Comparison of ENCODE assay signal across 26 mouse cellular contexts in the genomic region with DNA sequence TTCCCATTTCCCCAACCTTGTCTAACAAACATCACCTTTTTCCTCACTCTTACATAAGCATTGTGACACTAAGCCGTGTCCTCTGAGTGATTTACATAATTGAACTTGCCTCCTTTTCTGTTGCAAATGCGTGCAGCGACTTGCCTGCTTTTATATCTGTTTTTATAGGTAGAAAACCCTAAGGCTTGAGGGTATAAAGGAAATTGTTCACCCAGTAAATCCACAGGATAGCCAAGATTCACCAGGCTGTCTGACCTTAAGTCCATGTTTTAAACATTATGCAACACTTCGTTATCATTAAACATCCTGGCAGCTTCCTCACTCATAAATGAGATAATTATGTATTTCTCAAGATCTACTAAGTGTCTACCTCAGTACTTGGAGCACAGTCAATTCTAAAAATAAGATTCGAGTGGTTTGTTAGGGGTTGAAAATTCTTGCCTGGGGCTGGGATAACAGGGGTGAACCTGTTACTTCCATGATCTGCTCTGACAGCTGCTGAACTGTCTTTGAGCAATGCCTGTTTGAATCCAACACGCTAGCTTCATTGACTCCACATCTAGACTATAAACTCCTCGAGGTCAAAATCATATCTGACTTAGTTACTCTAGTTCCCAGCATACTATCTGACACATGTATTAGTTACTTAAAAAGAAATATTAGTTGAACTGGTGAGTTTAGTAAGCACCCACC.
"Had no signal": no experiment of that assay in that cellular context is flagged by ENCODE, and none has a peak within 500 bp of the region (broad histone marks: within the 10 kb centered on the region; RNA-seq: fewer than 3 reads in every experiment).

No protein-coding gene starts in this region.

- H3K36me3 ChIP-seq: heart, embryonic 13.5 days; heart, embryonic 15.5 days; hindbrain, embryonic 13.5 days; hindbrain, embryonic 15.5 days; kidney, embryonic 15.5 days; limb, embryonic 13.5 days; limb, embryonic 15.5 days had no signal

- ATAC-seq: hindbrain, postnatal 0 days; intestine, embryonic 16.5 days had no signal

- H3K9me3 ChIP-seq: heart, embryonic 13.5 days; heart, embryonic 15.5 days; hindbrain, embryonic 13.5 days; hindbrain, embryonic 15.5 days; kidney, embryonic 15.5 days; limb, embryonic 13.5 days; limb, embryonic 15.5 days had no signal

- DNase-seq: gastrocnemius, adult 2 months; gastrocnemius, postnatal 10 days; gastrocnemius, postnatal 25 days; heart, adult 18-20 months; heart, postnatal 14 days; heart, postnatal 36 days; kidney, adult 11 months; kidney, adult 2 months; kidney, adult 9 months; kidney, postnatal 14 days; kidney, postnatal 36 days; layer of hippocampus, postnatal 36 days; left cerebral cortex, postnatal 4 days had no signal

- H3K4me3 ChIP-seq: gastrocnemius, adult 2 months; heart, embryonic 13.5 days; heart, embryonic 15.5 days; hindbrain, embryonic 13.5 days; hindbrain, embryonic 15.5 days; kidney, embryonic 15.5 days; limb, embryonic 13.5 days; limb, embryonic 15.5 days had no signal

- H3K27me3 ChIP-seq: heart, embryonic 15.5 days; hindbrain, embryonic 13.5 days; hindbrain, embryonic 15.5 days; kidney, embryonic 15.5 days; limb, embryonic 13.5 days; limb, embryonic 15.5 days had no signal

- H3K9ac ChIP-seq: heart, embryonic 13.5 days; heart, embryonic 15.5 days; hindbrain, embryonic 13.5 days; hindbrain, embryonic 15.5 days; kidney, embryonic 15.5 days; limb, embryonic 13.5 days; limb, embryonic 15.5 days; liver, embryonic 14.5 days had no signal

- H3K27ac ChIP-seq: gastrocnemius, adult 2 months; heart, embryonic 13.5 days; heart, embryonic 15.5 days; hindbrain, embryonic 13.5 days; hindbrain, embryonic 15.5 days; hindbrain, postnatal 0 days; kidney, embryonic 15.5 days; kidney, postnatal 0 days; limb, embryonic 13.5 days; limb, embryonic 15.5 days; liver, embryonic 14.5 days had no signal

- H3K4me1 ChIP-seq: hindbrain, embryonic 13.5 days; hindbrain, embryonic 15.5 days; kidney, embryonic 15.5 days; limb, embryonic 13.5 days; limb, embryonic 15.5 days had no signal

- H3K4me2 ChIP-seq: heart, embryonic 11.5 days; heart, embryonic 13.5 days; heart, embryonic 15.5 days; hindbrain, embryonic 13.5 days; hindbrain, embryonic 15.5 days; kidney, embryonic 15.5 days; limb, embryonic 13.5 days; limb, embryonic 15.5 days; liver, embryonic 11.5 days had no signal
